Mouse (Mus musculus) CD4-positive helper T cell, adult 2 months (primary cell): ENCODE measurements around the gene Rps6kl1.
"Not testable (repeated sequence)": the region's sequence is repeated elsewhere in the genome, so short reads cannot be mapped to it uniquely, and the experiment has no call there.

Source experiments
- DNase-seq: peaks from one replicate; pipeline ENCODE4 v3.0.0-alpha.2; 2012; ENCODE audit warnings: low read depth, missing footprints, low spot score

The Rps6kl1 gene

DNA sequence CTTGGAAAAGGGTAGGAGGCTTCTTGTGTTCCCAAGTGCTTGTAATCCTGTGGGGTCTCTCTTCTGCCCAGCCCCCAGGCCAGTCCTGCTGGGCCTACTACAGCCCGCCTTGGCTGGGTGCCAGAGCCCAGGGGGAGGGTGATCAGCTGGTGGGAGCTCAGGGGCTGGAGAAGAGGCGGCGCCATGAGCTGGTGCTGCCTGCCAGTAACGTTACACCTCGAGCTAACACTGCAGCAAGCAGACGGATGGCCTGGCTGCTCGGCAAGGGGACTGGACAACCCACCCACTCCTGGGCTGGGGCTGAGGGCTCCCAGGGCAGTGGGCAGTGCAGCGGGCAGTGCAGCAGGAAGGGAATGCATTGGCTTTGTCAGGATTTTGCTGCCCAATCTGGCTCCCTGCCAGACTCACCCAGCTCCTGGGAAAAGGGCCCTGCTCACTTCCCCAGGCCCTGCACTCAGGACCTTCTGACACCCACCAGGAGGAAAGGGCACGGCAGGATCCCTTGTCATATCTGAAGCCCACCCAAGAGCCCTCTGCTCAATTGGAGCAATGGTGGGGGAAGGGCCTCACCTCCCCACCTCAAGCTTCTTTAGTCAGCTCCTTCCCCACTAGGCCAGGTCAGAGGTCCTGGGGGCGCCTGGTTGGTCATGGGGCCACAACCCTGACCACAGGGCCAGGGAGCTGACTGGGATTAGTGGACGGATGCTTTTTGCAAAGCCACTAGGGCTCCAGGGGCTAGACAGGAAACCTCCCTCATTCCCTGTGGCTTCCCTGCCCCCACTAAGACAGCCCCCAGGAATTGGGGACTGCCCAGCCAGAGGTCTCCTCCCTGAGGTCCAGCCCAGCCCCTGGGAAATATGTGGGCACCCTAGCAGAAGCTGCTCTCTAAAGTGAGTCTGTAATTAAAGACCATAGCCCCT, 25.1 kb upstream of the Rps6kl1 start:
- no peak for DNase-seq

DNA sequence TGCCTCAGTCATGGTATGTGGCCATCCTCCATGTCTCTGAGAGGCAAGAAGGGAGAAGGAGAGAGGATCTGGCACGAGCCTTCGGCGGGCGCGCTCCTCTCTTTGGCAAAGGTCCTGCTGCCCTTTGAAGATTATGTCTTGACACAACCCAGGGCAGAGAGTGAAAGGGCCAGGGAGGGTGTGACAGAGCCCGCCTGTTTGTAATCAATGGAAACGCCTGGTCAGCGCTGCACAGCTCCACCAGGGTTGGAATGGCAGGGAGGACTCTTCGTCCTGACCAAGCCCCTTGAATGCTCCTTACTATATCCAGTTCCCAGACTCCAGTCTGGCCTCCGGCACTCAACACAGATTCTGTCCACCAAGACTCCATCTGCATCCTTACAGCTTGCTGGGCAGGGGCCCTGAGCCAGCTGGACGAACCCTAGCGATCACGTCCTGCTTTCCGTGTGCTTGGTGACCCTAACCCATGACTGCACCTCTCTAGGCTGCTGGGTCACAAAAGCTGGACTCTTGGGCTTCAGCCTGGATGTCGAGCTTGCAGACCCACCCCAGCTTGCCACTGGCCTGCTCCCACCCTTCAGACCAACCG, 24.1 kb upstream of the Rps6kl1 start:
- no peak for DNase-seq

DNA sequence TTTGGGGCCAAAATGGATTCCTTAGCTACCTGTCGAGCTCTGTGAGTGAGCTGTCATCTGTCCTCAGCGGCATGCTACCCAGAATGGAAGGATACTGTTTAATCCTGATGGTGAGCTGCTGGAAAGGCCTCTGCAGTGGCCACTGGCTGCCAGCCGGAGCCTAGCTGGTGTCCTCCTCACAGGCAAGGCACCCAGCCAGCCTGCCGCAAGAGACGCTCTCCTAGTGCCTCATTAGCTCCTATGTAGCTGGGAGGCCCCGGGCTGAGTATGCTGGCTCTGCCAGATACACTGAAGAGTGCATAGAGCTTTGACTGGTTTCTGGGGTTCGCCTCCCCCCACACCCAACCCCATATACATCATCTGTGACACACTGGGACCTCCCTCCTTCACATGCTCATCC, 23.0 kb upstream of the Rps6kl1 start:
- no peak for DNase-seq

DNA sequence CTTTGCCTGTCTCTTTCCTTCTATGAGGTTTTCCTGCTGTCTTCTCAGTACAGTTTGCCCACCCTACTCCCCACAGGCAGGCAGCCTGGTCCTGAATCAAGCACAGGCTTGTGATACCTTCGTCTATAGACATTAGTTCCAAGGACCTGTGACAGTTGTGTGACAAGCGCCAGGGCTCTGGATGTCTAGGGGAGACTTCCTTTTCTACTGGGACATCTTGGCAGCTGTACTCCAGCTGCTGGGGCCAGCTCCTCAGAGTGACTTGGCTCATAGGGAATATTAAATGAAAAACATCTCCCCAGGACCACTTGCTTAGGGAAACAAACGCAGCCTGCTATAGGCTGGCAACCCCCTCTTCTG, 19.9 kb upstream of the Rps6kl1 start:
- no peak for DNase-seq

DNA sequence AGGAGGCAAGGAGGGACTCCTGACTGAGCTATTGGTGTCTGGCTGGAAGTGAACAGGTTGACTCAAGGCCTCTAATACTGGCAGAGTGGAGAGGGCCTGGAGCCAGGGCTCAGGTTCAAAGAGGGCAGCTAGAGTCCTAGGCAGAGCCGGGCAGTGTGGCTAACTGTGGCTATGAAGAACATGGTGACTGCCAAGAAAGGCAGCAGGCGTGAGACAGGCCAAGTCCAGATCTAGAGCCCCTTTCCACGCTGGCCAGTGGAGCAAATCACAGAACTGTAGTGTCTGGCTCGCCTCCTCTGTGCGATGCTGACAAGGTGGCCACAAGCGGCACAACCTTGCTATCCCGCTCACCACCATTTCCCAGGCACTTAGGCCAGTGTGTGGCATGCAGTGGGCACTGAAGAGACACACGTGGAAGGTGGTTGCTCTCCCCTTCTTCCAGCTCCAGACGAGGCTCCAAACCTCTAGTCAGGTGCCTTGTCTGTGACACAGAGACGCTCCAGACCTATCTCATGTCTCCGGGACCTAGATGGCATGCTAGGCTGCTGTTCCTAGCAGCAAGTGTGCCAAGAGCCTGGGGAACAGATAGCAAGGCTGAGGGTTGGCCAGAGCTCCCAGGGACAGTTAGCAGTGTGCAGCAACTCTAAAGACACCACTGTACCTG, 19.4 kb upstream of the Rps6kl1 start:
- DNase-seq = no peak

DNA sequence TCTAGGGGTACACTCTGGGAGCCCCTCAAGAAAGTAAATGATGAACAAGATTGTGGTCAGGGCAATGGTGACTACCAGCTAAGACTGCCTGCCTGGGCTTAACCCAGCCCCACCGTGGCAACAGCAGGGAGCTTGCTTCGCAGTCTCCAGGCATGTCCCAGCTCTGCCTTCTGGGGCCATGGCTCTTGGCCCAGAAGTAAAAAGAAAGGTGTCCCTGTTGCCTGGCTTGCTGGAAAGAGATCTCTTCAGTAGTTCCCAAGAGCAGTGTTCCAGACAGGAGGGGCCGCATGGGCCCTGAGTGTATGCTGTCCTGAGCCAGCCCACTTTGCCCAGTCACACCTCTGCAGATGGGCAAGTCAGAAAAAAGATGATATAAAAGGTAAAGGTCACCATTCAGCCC, 18.8 kb upstream of the Rps6kl1 start:
- no peak for DNase-seq

DNA sequence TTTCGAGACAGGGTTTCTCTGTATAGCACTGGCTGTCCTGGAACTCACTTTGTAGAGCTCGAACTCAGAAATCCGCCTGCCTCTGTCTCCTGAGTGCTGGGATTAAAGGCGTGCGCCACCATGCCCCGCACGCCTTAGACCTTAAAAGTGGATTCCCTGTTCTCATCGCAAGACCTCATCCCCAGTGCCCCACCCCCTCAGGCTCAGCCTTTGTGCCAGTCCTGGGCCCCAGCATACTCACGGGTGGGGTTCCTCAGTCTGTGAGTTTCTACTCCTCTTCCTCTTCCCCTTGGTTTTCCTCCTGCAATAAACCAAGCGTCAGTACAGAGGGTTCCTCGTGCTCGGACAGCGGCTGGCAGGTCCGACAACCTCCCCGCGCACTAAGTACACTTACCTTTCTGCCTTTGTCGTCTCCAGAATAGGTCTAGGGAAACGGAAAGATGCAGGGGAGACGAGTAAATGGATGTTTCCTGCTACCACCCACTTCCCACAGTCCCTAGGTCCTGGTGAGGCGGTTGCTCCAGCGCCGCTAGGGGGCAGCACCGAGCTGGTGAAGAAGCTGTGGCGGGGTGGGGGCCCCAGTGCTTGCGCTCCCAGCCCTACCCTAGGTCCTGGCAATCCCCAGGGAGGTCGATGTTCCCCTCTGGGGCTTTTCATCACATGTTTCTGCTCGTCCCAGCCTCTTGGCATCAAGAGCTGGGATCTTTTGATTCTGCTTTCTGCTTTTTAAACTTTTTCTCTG, 18.2 kb upstream of the Rps6kl1 start:
- peak; percentile 80 for DNase-seq

DNA sequence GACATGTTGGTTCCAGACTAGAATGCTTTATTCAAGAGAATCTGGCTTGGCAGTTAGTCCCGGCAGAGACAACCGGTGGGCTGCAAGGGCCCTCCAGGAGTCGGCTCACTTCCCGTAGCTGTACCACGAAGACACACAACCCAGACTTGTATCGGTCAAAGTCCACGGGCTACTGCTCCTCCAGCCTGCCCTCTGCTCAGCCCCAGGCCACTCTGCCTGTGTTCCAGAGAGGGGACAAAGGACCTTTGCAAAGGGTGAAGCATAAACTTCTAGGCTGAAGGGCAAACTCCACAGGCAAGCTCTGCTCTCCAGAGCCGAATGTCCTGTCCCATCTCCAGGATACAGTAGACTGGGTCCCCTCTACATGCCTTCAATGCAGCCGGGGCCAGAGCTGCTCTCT, 15.6 kb upstream of the Rps6kl1 start:
- no peak for DNase-seq

DNA sequence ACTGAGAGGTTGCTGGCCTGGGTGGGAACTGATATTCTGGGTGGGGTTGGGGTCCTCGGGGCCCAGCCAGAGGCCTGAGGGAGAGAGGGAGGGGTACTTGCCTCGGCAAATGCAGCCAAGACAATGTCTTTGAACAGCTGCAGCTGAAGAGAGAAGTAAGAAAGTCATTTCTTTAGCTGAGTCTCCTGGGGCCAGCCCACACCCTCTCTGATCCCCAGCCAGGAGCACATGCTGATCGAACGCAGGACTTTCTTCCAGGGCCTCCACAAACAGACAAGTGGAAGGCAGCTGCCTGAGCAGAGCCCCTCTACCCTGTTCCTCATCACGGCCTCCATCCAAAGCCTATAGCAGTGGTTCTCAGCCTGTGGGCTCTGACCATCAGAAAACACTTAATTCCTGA, 13.9 kb upstream of the Rps6kl1 start:
- DNase-seq = no peak

DNA sequence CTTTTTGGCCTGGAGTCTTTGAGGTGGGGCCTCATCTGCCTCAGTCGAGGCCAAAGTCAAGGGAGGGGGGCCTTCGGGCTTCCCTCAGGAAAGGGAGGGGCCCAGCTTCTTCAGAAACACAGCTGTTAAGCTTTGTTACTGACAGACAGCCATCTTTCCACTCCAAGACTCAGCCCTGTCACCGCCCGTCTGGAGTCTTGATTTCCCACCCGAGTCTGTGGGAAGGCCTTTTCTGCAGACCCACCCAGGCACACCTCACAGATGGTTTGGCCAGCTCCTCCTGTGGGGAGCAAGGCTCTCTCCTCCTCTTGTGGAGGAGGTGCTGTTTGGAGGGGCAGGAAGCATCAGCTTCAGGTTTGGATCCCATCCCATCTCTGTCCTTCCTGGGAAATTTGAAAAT, 8.5 kb upstream of the Rps6kl1 start:
- no peak for DNase-seq

DNA sequence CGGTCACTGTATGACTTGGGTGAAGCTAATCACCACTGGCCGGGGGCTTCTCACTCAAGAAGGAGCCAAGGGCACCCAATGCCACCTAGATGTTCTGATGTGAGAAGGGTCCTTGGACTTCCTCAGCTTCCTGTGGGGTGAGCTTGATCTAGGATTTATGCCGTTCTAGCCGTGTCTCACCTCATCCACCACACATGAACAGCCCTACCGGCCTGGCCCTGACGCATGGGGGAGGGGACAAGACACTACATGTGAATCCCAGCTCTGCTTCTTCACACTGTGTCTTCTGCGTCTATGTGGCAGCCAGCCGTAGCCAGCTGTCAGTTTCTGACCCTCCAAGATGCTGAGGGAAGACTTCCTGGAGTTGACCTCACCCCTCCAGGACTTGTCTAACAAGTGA, 7.7 kb upstream of the Rps6kl1 start:
- DNase-seq = no peak

DNA sequence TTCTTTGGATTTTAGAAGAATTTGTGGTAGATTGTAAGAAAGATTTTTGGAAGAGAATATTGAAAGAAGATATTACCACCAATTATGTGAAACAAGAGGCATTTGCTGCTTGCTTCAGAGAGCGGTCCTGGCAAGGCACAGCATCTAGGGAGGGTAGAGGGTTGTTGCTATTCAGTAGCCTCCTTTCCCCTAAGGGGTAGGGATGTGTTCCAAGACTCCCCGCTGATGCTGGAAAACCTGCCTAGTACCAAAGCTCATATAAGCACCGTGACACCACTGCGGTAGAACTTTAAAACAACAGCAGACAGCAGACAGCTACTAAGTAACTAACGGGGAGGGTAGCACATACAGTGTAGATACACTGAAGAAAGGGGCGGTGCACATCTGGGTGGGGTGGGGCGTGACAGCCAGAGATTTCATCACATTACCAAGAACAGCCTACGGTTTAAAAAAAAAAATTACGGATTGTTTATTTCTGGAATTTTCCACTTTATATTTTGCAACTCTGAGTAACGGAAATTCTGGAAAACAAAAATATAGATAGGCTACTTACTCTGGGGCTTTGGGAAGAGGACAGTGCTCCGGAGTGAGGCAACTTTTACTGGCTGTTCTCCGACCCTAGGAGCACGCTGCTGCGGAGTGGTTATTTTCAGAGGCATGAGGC, 6.9 kb upstream of the Rps6kl1 start:
- no peak for DNase-seq

DNA sequence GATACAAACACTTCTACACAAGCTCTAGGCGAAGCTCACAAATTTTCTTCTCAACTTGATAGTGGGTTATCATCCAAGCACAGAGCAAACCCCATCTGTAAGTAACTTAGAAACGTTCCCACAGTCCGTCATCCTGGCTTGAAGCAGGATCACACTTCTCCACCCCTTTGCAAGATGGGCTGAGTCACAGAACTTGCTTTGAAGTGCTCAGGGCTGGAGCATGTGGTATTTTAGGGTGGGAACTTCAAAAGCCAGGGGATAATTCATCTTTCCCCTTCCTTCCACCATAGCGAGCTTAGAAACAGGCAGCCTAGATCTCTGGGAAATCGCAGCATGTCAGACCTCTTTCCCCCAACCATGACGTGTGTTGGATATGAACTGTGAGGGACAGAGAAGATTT, 5.3 kb upstream of the Rps6kl1 start:
- no peak for DNase-seq

DNA sequence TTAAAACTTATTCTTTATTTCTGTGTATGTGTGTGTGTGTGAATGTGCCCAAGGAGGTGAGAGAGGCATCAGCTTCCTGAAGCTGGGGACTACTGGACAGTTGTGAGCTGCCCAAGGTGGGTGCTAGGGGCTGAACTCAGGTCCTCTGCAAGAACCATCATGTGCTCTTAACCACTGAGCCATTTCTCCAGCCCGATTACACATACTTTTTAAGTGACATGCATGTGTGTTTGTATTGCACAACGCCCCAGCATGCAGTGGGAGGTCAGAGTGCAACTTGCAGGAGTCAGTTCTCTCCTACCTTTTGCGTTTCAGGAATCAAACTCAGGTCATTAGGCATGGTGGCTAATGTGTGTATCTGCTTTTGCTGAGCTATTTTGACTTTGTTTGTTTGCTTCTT, 1.9 kb upstream of the Rps6kl1 start:
- no peak for DNase-seq

DNA sequence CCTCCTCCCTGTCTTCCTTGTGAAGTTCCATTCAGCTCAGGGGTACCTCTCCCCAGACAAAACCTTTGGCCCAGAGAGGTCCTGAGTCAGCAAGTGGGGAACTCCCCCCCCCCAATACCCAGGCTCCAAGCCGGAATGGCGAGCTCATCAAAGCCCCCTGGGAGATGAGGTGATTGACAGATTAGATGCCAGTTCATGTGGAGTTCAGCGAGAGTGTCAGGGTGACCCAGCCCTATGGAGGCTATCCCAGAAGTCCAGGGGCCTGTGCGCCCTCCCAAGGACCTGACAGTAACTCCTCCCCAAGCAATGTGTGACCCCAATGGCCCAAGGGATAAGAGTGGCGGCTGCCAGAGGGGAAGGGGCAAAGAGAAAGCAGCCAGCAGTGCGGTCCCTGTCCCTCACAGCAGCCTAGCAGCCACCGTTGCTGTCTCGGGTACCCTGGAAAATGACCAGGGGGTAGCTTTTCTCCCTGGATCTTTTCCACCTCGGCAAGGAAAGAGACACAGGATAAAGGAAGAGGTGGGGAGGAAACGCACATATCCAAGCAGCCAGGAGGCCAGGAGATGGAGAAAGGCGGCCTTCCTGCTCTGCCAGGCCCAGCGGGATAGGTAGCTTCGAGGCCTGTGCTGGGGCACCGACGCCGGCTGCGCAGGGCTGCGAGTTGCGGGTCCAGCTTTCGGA, 603 bp downstream of the Rps6kl1 start:
- no peak for DNase-seq

DNA sequence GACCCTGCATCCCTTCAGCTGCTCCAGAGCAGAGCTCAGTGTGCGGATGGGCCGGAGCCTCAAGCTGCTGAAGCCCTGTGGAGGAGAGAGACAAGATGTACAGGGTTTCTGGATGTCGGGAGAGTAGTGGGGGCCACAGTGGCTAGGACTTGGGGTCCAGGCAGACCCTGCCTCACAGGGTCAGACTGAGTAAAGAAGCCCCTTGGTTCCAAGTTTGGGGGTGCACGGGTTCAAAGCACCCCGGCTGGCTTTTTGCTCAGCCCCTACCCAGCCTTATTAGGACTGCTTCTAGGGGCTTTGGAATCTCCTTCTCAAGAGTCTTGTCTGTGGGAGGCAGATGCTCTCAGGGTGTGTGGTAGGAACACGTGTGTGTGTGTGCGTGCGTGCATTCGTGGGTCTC, 4.2 kb downstream of the Rps6kl1 start:
- DNase-seq = no peak

DNA sequence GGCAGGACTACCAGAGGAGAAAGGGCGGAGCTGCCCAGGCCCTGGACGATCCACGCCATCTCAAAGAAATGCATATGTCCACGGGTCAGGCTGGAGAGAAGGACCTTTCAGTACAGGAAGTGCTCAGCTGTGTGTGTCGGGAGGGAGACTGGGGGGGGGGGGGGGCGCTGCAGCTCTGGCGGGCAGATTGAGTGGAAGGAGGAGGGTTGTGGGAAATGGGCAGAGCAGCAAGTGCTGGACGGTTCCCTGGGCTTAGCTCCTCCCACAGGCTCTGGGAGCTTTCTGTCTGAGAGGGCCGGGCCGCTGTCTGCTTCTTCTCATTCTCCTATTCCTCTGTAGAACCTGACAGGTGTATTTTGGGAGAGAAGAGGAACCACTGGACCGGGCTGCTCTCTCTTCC, 4.7 kb downstream of the Rps6kl1 start:
- DNase-seq = no peak

DNA sequence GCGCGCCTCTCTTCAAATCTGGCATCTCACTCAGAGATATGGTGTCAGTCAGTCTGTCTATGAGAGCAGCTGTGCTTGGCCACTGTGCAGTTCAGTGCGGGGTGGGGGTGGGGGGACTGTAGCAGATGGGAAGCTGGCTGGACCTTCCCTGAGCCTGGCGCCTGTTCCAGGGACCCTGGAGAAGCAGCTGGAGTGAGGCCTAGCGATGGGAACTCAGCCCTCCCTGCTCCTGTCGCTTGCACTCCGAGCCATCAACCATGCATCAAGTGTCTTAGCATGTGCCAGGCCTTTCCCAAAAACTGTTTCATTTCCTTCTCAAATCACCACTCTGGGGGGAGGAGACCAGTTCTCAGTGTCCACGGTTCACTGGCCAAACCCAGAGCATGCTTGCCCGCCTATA, 5.4 kb downstream of the Rps6kl1 start:
- no peak for DNase-seq

DNA sequence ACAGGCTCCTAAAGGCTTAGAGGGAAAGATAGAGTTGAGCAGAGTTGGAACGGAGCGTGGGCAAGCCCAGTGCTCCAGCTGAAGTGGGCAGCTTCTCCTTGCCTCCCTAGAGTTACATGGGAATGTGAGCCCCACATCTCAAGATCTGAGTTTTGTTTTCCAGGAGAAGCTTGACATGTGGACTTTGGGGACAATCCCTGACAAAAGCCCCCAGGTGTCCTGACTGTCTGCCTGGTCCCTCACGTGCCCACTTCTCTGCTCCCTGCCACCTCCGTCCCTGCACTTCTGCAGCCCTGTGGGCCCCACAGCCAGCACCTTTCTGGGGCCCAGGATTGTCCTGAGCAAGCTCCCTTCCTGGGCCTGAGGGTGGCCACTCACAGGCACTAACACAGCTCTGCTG, 6.2 kb downstream of the Rps6kl1 start:
- DNase-seq = no peak

DNA sequence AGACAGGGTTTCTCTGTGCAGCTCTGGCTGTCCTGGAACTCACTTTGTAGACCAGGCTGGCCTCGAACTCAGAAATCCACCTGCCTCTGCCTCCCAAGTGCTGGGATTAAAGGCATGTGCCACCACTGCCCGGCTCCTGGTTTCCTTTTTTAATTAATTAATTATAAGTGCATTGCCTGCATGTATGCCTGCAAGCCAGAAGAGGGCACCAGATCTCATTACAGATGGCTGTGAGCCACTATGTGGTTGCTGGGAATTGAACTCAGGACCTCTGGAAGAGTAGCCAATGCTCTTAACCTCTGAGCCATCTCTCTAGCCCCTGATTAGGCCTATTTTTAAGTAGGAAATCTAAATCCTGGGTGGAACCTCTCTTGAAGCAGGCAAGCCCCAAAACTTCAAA, 6.8 kb downstream of the Rps6kl1 start:
- not testable (repeated sequence) for DNase-seq

DNA sequence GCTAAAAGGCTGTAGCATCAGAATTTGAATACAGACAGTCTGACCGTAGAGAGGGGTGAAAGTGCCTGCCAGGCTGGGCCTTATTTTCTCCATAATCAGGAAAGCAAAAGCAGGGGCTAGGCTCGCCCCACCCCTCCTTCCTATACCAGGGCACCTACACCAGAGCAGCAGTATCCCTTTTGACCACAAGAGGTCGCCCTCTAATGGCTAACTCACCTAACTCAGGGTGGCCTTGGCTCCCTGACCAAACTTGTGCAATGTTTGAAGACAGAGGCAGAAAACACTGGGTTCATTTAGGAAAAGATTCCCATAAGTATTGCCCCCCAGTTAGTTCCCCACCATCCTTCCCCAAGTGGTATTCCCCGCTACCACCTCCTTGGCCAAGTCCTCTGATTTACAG, 8.3 kb downstream of the Rps6kl1 start:
- DNase-seq = peak; percentile 71
